Mouse (Mus musculus) liver, postnatal 0 days (tissue): ENCODE measurements around the gene Astn2.

Source experiments
- CTCF ChIP-seq: sonication (generic); IDR thresholded peaks from 2 replicates; pipeline ENCODE4 v1.5.1; 2016; ENCODE audit warnings: antibody characterized with exemption, low read depth
- EP300 ChIP-seq: IDR thresholded peaks from 2 replicates; pipeline ENCODE4 v1.6.1; 2016; ENCODE audit warnings: antibody characterized with exemption, low read depth, mild to moderate bottlenecking

GRCm38 (mm10) chr4:66403116-66403707 lies 1.2 kb downstream of the Astn2 start:
- TF ChIP-seq CTCF (no peak), EP300 (no peak)
